Mouse (Mus musculus) lung, embryonic 16.5 days (tissue): ENCODE measurements at regions not wholly inside any gene's neighbourhood (a gene's known extent, or its start where the extent isn't known, plus 50 kb on each side); places are given as distances from the start of the nearest gene placed in this dataset.
A peak's percentile ranks its signal among the peaks of the same experiment; 100 is the strongest.

ENCODE experiments used
- ATAC-seq: fragments of 200-750 bp; cut with Nextera tagmentation; 2 replicates; pipeline ENCODE4 v1.8.0; 2017; ENCODE audit warnings: low read depth, mild to moderate bottlenecking, moderate library complexity
- H3K27ac ChIP-seq: fragments of 300-500 bp; sonication (generic); 2 replicates; pipeline ENCODE4 v1.5.1; 2014; ENCODE audit warnings: mild to moderate bottlenecking, control low read depth, low read length
- H3K27me3 ChIP-seq: fragments of 300-500 bp; sonication (generic); 2 replicates; pipeline ENCODE4 v1.6.1; 2014; ENCODE audit warnings: low read depth, low read length, mixed read lengths; ENCODE audit not compliant: control insufficient read depth, insufficient read depth
- H3K36me3 ChIP-seq: fragments of 300-500 bp; sonication (generic); 2 replicates; pipeline ENCODE4 v1.6.1; 2014; ENCODE audit warnings: low read length; ENCODE audit not compliant: control insufficient read depth, insufficient read depth
- H3K4me1 ChIP-seq: fragments of 300-500 bp; sonication (generic); replicated peaks from 2 replicates; pipeline ENCODE4 v1.6.1; 2014; ENCODE audit warnings: low read length, mixed read lengths; ENCODE audit not compliant: control insufficient read depth, insufficient read depth
- H3K4me2 ChIP-seq: fragments of 300-500 bp; sonication (generic); 2 replicates; pipeline ENCODE4 v1.6.1; 2014; ENCODE audit warnings: low read depth, low read length, control low read depth
- H3K4me3 ChIP-seq: fragments of 300-500 bp; sonication (generic); 2 replicates; pipeline ENCODE4 v1.5.1; 2014; ENCODE audit warnings: mild to moderate bottlenecking, low read length, control low read depth
- H3K9ac ChIP-seq: fragments of 300-500 bp; sonication (generic); 2 replicates; pipeline ENCODE4 v1.6.1; 2014; ENCODE audit warnings: low read length, control low read depth
- H3K9me3 ChIP-seq: fragments of 300-500 bp; sonication (generic); 2 replicates; pipeline ENCODE4 v1.6.1; 2016; ENCODE audit warnings: low read length; ENCODE audit not compliant: control insufficient read depth
- WGBS: fragments of 180-500 bp; shearing (Covaris S2); extraction: QIAGEN DNeasy Blood & Tissue Kit; methylation state at CpG from one replicate; pipeline ENCODE4 v1.1.7; 2014; 5-methylcytosine and 5-hydroxymethylcytosine counted together

GRCm38 (mm10) chr14:14620316-14620715, 81.8 kb upstream of the Slc4a7 start:
- Histone ChIP-seq H3K9ac (no peak overlapping the region), H3K27ac (no peak overlapping the region), H3K27me3 (no peaks in the 10 kb centered on the region), H3K9me3 (no peaks in the 10 kb centered on the region), H3K4me1 (no peaks in the 10 kb centered on the region), H3K36me3 (no peaks in the 10 kb centered on the region), H3K4me3 (no peak overlapping the region), H3K4me2 (no peak overlapping the region)
- no peak for ATAC-seq
- 83% methylated on average over 5 of the region's 5 CpGs for WGBS

- ATAC-seq: no peak
- 51% methylated on average over 1 of the region's 1 CpGs for WGBS
- no peak overlapping the region for H3K9ac ChIP-seq
- H3K27me3 ChIP-seq: no peaks in the 10 kb centered on the region
- H3K4me1 ChIP-seq: peaks cover 8% of the 10 kb centered on the region; the same call in 1 of the 2 replicates
- no peaks in the 10 kb centered on the region for H3K36me3 ChIP-seq
- no peak overlapping the region for H3K4me3 ChIP-seq
- no peak overlapping the region for H3K4me2 ChIP-seq
- no peak overlapping the region for H3K27ac ChIP-seq
- no peaks in the 10 kb centered on the region for H3K9me3 ChIP-seq
Observed at GRCm38 (mm10) chr14:14628673-14629072, 73.4 kb upstream of the Slc4a7 start.

DNA sequence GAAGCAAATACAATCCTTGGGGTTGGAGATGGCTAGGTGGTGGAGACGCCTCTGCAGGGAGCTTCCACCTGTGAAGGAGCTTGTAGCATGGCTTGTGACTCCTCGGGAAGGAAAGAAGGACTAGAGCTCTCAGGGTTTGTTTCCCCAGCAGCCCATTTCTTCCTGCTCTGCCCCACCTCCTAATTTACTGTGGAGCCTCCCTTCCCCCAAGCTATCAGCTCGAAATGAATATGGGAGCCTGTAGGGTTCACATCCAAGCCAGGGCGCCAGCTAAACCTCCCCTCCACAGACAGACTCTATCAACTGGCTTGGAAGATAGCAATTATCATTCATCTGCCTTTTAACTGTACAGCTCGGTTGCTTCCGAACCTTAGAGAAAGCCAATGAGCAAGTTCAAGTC, 70.3 kb upstream of the Slc4a7 start:
- no peak overlapping the region for H3K4me2 ChIP-seq
- no peak overlapping the region for H3K9ac ChIP-seq
- H3K27ac ChIP-seq: no peak overlapping the region
- no peaks in the 10 kb centered on the region for H3K9me3 ChIP-seq
- 45% methylated on average over 6 of the region's 6 CpGs for WGBS
- ATAC-seq: no peak
- peaks cover 10% of the 10 kb centered on the region; the same call in 1 of the 2 replicates for H3K4me1 ChIP-seq
- H3K36me3 ChIP-seq: no peaks in the 10 kb centered on the region
- no peaks in the 10 kb centered on the region for H3K27me3 ChIP-seq
- no peak overlapping the region for H3K4me3 ChIP-seq

DNA sequence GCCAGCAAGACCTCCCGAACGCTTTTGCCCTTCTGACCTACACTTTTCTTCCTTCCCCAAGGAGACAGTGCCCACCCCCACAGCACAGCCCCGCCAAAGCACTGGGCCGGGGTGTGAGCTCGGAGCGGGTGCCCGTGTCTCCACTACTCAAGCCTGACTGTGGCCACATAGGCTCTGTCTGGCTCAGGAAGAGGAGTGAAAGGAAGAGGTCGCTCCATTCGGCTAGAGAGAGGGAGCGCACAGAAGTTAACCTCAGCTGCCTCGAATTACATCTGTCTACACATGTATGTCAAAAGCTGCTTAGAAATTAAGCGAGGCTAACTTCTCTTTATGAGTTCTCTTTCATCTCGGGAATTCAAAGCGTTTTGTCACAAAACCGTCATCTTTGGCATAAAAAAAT, 69.6 kb upstream of the Slc4a7 start:
- ATAC-seq: peak; percentile 72
- no peak overlapping the region for H3K27ac ChIP-seq
- peak overlapping the region; percentile 68 for H3K4me2 ChIP-seq
- H3K9me3 ChIP-seq: no peaks in the 10 kb centered on the region
- H3K4me1 ChIP-seq: peaks cover 10% of the 10 kb centered on the region; the same call in 1 of the 2 replicates
- no peaks in the 10 kb centered on the region for H3K27me3 ChIP-seq
- peak overlapping the region; percentile 42 for H3K4me3 ChIP-seq
- peak overlapping the region; percentile 19 for H3K9ac ChIP-seq
- H3K36me3 ChIP-seq: no peaks in the 10 kb centered on the region
- 3% methylated on average over 15 of the region's 15 CpGs for WGBS

- Histone ChIP-seq H3K4me2 (peak overlapping the region; percentile 68), H3K36me3 (no peaks in the 10 kb centered on the region), H3K27ac (no peak overlapping the region), H3K4me1 (peaks cover 10% of the 10 kb centered on the region; the same call in 1 of the 2 replicates), H3K4me3 (peak overlapping the region; percentile 42), H3K9me3 (no peaks in the 10 kb centered on the region), H3K27me3 (no peaks in the 10 kb centered on the region), H3K9ac (peak overlapping the region; percentile 40)
- 3% methylated on average over 22 of the region's 22 CpGs for WGBS
- peak; percentile 72 for ATAC-seq
Observed at GRCm38 (mm10) chr14:14632951-14633931, 68.8 kb upstream of the Slc4a7 start.

DNA sequence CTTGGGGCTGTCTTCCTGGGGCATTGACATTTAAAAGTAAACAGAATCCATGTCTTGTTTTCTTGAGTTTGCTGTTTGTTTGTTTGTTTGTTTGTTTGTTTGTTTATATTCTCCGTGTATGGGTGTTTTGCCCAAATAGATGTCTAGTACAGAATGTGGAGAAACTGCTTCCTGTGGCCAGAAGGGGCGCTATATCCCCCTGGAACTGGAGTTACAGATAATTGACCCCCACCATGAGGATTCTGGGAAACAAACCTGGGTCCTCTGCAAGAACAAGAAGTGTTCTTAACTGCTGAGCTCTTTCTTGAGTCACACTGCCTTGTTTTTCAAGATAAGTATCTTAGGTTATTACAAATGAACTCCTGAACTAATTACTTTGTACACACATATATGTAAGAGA, 68.1 kb upstream of the Slc4a7 start:
- H3K36me3 ChIP-seq: no peaks in the 10 kb centered on the region
- H3K27me3 ChIP-seq: no peaks in the 10 kb centered on the region
- WGBS: 19% methylated on average over 2 of the region's 2 CpGs
- ATAC-seq: no peak
- H3K4me1 ChIP-seq: peaks cover 10% of the 10 kb centered on the region; the same call in 1 of the 2 replicates
- H3K4me2 ChIP-seq: peak overlapping the region; percentile 68; the same call in 1 of the 2 replicates
- H3K4me3 ChIP-seq: no peak overlapping the region
- H3K27ac ChIP-seq: no peak overlapping the region
- no peak overlapping the region for H3K9ac ChIP-seq
- no peaks in the 10 kb centered on the region for H3K9me3 ChIP-seq

DNA sequence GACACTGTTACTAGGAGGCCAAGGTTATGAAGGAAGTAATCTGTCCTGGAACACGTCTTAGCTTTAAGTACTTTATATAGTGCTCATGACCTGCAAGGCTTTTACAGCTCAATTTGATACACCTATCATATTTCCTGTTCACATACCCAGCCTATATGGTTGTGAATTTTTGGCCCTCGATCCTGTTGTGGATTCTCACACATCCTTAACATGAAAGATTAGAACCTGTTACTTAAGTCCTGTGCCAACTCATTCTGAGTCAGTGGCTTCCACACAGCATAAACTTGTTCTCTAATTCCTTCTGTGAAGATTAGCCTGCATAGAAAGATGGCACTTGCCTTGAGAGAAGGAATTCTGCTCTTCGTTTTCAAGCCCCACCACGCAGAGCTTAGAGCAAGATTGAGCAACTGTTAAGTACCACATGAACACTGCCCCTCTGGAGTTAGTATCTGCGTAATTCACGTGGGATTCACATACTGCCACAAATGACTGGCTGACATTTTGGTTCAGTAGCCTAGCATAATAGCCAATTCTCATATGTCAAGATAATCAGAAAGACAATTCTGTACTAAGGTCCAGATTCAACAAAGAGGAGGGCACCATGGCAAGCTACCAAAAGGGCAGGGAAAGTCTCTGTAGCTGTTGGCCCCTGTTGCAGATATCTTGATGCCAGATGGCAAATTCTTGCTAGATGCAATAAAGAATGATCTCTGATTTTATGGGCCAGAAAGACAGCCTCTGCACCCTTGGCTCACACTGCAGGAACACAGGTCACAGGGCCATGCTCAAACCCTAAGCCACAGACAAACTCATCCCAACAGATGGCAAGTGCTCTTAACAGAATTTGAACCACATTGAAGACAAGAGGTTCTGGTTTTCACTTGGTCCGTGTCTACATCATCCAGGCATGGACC, 62.7 kb upstream of the Slc4a7 start:
- Histone ChIP-seq H3K4me3 (no peak overlapping the region), H3K9ac (no peak overlapping the region), H3K4me2 (no peak overlapping the region), H3K36me3 (no peaks in the 10 kb centered on the region), H3K9me3 (no peaks in the 10 kb centered on the region), H3K27me3 (no peaks in the 10 kb centered on the region), H3K4me1 (no peaks in the 10 kb centered on the region), H3K27ac (no peak overlapping the region)
- no peak for ATAC-seq
- 57% methylated on average over 7 of the region's 7 CpGs for WGBS

DNA sequence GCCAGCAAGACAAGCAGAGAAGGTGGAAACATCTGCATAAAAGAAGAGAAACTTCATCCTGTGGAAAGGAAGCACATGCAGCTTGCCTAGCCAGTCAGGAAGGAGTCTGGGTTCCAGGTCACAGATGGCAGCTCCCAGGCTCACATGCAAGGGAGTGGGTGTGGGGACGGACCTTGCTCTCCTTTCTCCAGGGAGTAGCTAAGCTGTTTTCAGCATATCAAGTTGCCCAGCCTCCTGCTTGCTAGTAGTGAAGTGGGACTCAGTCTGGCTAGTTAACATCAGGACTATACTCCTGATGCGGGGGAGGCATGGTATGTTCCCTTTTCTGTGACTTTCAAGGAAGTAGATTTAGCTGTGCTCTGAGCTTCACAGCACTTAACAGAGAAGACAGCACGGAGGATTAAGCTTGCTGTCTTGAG, 62.0 kb upstream of the Slc4a7 start:
- no peaks in the 10 kb centered on the region for H3K4me1 ChIP-seq
- ATAC-seq: no peak
- no peak overlapping the region for H3K9ac ChIP-seq
- no peak overlapping the region for H3K4me2 ChIP-seq
- no peaks in the 10 kb centered on the region for H3K36me3 ChIP-seq
- no peaks in the 10 kb centered on the region for H3K27me3 ChIP-seq
- no peaks in the 10 kb centered on the region for H3K9me3 ChIP-seq
- no peak overlapping the region for H3K27ac ChIP-seq
- no peak overlapping the region for H3K4me3 ChIP-seq
- whole genome bisulfite sequencing: 34% methylated on average over 3 of the region's 3 CpGs

DNA sequence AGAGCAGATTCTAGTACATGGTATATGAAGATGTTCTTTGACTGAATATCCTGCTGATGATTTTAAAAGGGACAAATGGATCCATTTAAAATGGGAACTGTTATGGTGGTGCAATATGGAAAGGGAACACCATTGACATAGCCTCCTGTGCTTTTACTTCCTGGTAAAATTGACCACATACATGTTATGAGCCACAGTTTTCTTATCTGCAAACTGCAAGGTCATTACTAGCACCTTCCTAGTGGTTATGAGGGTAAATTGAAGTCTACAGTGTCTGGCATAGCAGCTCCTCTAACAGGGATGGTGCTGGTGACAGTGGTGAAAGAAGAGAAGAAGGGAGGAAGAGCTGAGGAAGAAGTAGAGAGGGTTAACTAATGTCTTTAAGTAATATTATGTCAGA, 61.5 kb upstream of the Slc4a7 start:
- no peaks in the 10 kb centered on the region for H3K9me3 ChIP-seq
- H3K4me3 ChIP-seq: no peak overlapping the region

More for the DNA sequence above, 61.5 kb upstream of the Slc4a7 start:
- no peak overlapping the region for H3K9ac ChIP-seq
- no peak overlapping the region for H3K27ac ChIP-seq
- no peak for ATAC-seq
- no peaks in the 10 kb centered on the region for H3K4me1 ChIP-seq
- H3K27me3 ChIP-seq: no peaks in the 10 kb centered on the region
- no peak overlapping the region for H3K4me2 ChIP-seq
- no peaks in the 10 kb centered on the region for H3K36me3 ChIP-seq
